Mouse (Mus musculus) spleen, postnatal 36 days (tissue): Measurements from ENCODE around the gene Ccnd3.

ENCODE experiments used
- DNase-seq, 2 experiments: peaks; one replicate each; pipeline ENCODE4 v3.0.0; 2022; ENCODE audit warnings: low spot score in 2 of 2, mixed read lengths in 1 of 2

The Ccnd3 gene

GRCm38 (mm10) chr17:47504941-47505346 is at the start of gene Ccnd3:
Gene Ccnd3, plus strand, starts transcription at chr17:47505051.
- peak; percentile 88 to 94 for DNase-seq

GRCm38 (mm10) chr17:47458310-47458709 is 46.5 kb upstream of the Ccnd3 start:
- DNase-seq, result no peak

- DNase-seq, result no peak
Observed at GRCm38 (mm10) chr17:47458936-47459335, 45.9 kb upstream of the Ccnd3 start.

GRCm38 (mm10) chr17:47459341-47459919 is 45.4 kb upstream of the Ccnd3 start:
- no peak for DNase-seq

- no peak for DNase-seq
Observed at GRCm38 (mm10) chr17:47461688-47462087, 43.2 kb upstream of the Ccnd3 start.

GRCm38 (mm10) chr17:47462209-47462608 is 42.6 kb upstream of the Ccnd3 start:
- DNase-seq, result no peak

- DNase-seq, result no peak
Observed at GRCm38 (mm10) chr17:47462728-47463388, 42.0 kb upstream of the Ccnd3 start.

- no peak for DNase-seq
Observed at GRCm38 (mm10) chr17:47464248-47464965, 40.4 kb upstream of the Ccnd3 start.

GRCm38 (mm10) chr17:47465016-47465415 is 39.8 kb upstream of the Ccnd3 start:
- DNase-seq, result no peak

GRCm38 (mm10) chr17:47466284-47466683 is 38.6 kb upstream of the Ccnd3 start:
- DNase-seq, result no peak

- DNase-seq, result no peak
Observed at GRCm38 (mm10) chr17:47467659-47468058, 37.2 kb upstream of the Ccnd3 start.

GRCm38 (mm10) chr17:47468063-47468462 is 36.8 kb upstream of the Ccnd3 start:
- DNase-seq, result no peak

GRCm38 (mm10) chr17:47468466-47468865 is 36.4 kb upstream of the Ccnd3 start:
- no peak for DNase-seq

- DNase-seq, result no peak
Observed at GRCm38 (mm10) chr17:47469642-47470041, 35.2 kb upstream of the Ccnd3 start.

GRCm38 (mm10) chr17:47470121-47470520 is 34.7 kb upstream of the Ccnd3 start:
- no peak for DNase-seq

GRCm38 (mm10) chr17:47470686-47471085 is 34.2 kb upstream of the Ccnd3 start:
- no peak for DNase-seq

- no peak for DNase-seq
Observed at GRCm38 (mm10) chr17:47472435-47473350, 32.2 kb upstream of the Ccnd3 start.

GRCm38 (mm10) chr17:47473434-47473974 is 31.3 kb upstream of the Ccnd3 start:
- peak; percentile 37 to 49 for DNase-seq

- DNase-seq, result no peak
Observed at GRCm38 (mm10) chr17:47474250-47474649, 30.6 kb upstream of the Ccnd3 start.

- DNase-seq, result no peak
Observed at GRCm38 (mm10) chr17:47475181-47475580, 29.7 kb upstream of the Ccnd3 start.

- no peak for DNase-seq
Observed at GRCm38 (mm10) chr17:47475714-47476113, 29.1 kb upstream of the Ccnd3 start.

GRCm38 (mm10) chr17:47479887-47480286 is 25.0 kb upstream of the Ccnd3 start:
- DNase-seq, result no peak
